Mouse (Mus musculus): ENCODE measurements around the gene Apom.

DNA sequence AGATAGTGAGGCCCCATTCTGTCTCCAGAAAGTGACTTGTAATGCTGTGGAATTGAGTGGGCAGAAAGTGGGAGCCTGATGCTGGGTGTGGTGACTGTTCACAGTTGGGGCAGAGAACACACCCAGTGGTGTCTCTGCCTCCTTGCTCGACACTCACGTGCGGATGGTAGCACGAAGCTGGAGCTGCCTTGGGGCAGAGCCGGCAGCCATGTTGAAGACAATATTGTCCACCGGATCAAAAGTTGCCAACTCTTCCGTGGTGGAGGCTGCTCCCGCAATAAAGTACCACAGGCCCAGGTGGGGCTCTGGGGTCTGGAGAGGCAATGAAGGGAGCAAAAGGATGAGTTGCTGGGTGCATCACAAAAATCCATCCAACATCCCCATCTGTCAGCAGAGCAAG is 812 bp downstream of the Apom start:
- no peak for TF ChIP-seq CTCF (IDR thresholded peaks at IDR 0.05; ENCODE audit: low read depth)
- TF ChIP-seq EP300 (IDR thresholded peaks at IDR 0.05; ENCODE audit: low read depth) = no peak
